Mouse (Mus musculus): ENCODE measurements around the gene Id1.
A peak's percentile ranks its signal among the peaks of the same experiment; 100 is the strongest.

The Id1 gene

DNA sequence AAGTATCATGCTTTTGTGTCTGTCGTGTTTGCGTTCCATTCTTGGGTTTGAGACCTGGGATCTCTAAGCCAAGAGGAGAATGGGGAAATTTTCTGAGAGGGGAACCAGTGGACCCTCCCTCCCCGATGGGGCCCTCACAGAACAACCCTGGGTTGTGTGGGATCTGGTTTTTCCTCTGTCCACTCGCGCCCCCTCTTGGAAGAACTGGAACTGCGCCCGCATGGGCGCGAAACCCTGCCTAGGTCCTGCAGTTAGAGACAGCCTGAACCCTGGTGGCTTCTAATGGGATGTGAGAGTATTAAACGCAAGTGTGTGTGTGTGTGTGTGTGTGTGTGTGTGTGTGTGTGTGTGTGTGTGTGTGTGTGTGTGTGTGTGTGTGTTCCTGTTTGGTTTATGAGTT is 6.4 kb downstream of the Id1 start:
- peak; percentile 87 for DNase-seq (ENCODE audit: extremely low spot score)

DNA sequence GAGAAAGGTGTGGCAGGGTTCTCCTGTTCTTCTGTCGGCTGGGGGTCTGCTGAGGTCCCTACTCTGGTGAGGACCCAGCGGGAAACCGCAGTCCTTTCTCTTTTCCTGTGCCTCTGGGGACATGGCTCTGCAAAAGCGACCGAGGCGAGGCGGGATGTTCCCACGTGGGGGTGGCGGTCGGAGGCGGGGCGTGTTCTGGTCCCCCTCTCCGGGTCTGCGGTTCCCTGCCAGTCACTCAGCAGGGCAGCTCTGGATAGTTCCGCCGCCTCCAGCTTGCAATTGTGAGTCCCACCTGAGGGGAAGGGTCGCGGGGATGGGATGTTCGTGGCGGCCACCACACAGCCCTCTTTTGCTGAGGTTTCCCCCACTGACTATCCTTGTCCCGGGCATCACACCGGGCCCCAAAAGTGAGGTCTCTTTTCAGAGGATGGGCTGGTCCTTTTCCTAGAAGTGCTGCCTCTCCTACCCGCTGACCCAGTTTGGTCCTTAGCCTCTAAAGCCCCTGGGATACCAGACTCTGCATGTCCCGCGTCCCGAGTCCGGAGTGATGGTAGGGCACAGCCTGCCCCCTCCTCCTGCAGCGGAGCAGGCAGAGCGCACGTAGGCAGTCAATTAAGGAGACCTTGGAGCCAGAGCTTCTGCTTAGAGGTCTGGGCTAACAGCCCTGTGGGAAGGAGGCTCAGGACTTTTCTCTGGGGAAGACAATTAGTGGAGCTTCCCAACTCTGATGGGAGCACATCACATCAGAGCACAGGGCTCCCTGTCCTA is 18.1 kb downstream of the Id1 start, which contains the start of gene Cox4i2:
TSS of gene Cox4i2 (plus strand) at position 230 of the 768 bp plus-strand sequence.
- DNase-seq (ENCODE audit: extremely low spot score) = peak; percentile 59

- no peak for DNase-seq (ENCODE audit: extremely low spot score)
Observed at GRCm38 (mm10) chr2:152756474-152757393, 20.7 kb downstream of the Id1 start.

DNA sequence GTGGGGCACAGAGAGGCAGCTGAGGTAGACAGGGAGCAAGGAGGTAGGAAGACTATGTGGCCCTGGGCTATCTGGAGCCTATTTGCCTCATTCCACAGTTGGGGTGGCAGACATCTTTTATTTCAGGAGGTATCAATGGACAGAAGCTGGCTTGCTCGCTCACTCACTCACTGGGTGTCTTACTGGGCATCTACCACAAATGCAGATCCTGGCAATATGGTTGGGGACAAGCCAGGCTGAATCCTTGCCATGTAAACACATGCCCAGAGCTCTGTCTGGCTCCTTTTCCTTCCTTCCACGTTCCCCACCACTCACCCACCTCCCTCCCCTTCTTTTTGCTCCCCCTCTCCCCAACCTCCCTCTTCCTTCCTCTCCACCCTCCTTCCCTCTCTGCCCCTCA is 21.4 kb downstream of the Id1 start:
- no peak for DNase-seq (ENCODE audit: extremely low spot score)

DNA sequence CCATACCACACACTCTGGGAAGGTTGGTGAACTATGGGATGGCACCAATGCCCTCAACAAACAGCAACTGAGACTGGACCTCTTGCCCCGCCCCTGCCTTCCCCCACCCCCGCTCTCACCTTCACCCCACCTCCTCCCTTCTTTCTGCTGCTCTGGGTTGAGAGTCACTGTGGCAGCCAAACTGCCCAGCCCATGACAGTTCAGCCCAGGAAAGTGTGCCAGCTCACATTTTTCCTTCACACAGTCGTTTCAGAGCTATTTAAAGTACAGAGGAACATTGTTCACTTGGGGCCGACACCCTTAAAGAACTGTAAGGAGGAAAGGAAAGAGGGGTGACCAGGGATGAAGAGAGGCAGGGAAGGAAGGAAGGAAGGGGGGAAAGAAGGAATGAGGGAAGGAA is 22.3 kb downstream of the Id1 start:
- no peak for DNase-seq (ENCODE audit: extremely low spot score)

DNA sequence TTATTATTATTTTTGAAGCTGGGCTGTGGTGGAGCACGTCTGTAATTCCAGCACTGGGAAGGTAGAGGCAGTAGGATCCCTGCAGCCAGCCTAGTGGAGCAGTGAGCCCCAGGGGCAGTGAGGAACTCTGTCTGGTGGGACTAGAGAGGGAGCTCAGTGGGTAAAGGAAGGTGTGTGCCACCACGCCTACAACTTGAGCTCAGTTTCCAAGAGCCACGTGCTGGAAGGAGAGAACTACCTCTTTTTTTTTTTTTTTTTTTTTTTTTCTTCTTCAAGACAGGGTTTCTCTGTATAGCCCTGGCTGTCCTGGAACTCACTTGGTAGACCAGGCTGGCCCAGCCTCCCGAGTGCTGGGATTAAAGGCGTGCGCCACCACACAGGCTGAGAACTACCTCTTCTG is 27.3 kb downstream of the Id1 start:
- DNase-seq (ENCODE audit: extremely low spot score) = no peak

DNA sequence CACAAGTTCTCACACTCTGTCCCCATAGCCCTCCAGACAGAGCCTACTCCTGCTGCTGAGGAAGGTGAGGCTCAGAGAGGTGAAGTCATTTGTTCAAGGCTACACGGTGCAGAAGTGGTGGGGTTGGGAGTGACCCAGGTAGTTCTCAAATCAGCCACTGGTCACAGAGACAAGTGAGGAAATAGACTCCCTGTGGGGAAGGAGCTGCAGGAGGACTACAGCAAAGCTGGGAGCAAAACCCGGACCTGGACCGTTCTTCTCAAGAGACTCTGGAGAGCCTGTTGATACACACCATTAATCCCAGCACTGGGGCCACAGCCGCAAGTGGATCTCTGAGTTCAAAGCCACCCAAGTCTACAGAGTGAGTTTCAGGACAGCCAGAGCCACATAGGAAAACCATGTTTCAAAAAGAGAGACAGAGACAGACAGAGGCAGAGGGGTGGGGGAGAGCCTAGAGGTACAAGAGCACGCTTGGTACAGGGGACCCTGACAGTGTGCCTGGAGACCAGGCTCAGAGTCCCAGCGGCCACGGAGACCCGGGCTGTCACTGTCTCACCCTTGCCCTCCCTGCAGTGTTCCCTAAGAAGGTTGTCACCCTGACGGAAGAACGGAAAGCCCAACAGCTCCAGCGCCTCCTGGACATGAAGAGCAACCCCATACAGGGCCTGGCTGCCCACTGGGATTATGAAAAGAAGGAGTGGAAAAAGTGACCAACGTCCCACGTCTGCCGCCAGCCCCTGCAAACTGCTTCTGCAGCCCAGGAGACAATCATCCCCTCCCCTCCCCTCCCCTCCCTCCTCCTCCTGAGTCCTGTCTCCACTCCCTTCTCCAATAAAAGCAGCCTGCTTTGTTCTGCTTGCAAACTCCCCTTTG is 28.4 kb downstream of the Id1 start:
- DNase-seq (ENCODE audit: extremely low spot score) = no peak

GRCm38 (mm10) chr2:152765045-152765674 is 29.1 kb downstream of the Id1 start:
- DNase-seq (ENCODE audit: extremely low spot score) = no peak

DNA sequence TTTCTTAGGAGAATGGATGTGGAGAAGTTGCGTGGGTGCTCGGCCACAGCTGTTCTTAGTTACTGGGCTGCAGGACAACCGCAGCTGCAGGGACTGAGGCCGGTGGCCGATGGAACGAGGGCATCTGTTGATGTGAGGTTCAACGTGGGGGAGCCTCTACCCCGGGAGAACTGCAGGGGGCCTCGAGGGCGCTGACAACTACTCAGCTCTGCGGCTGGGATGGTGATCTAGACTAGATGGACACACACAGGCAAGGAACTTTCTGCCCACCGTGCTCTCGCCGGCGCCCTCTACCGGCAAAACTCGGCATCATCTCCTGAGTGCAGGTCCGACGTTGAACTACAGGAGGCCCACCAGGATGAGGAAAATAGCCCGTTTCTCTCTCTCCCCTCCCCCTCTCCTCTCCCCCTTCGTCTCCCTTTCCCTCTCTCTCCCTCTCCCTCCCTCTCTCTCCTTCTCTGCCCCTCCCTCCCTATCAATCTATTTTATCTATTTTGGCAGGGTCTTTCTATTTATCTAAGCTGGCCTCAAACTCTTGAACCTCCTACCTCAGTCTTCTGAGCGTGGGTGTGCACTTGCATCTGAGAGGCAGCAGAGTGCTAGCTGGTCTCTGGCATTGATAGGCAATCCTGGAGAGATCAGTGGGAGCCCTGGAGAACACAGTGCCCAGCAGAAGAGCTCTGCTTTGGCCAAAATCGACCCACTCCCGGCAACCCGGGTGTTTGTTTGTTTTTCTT is 30.5 kb downstream of the Id1 start:
- DNase-seq (ENCODE audit: extremely low spot score) = peak; percentile 94

DNA sequence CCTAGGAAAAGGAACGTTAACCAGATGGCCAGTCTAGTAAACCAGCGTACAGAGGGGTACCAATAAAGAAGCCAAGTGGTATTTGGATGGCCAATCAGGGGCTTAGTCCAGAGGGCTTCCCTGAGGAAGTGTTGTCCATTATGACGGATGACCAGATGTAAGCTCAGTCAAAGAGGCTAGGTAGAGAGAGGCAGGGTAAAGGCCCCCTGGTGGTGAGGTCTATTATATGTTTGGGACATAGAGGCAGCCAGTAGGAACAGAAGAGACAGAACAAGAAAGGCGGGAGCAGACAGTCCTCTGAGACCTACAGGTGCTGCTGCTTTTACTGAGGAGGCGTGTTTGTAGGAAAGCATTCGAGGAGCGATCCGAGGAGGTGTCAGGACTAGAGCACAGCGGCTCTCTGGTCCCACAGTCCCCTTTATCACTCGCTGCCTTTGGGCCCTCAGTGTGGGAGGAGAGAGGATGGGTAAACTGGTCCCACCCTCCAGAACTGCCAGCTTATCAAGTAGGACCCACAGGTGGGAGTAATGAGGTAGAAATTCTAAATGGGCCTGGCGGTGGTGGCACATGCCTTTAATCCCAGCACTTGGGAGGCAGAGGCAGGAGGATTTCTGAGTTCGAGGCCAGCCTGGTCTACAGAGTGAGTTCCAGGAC is 31.7 kb downstream of the Id1 start:
- DNase-seq (ENCODE audit: extremely low spot score) = peak; percentile 72

- no peak for DNase-seq (ENCODE audit: extremely low spot score)
Observed at GRCm38 (mm10) chr2:152769677-152770076, 33.6 kb downstream of the Id1 start.

GRCm38 (mm10) chr2:152771571-152771970 is 35.5 kb downstream of the Id1 start:
- no peak for DNase-seq (ENCODE audit: extremely low spot score)

DNA sequence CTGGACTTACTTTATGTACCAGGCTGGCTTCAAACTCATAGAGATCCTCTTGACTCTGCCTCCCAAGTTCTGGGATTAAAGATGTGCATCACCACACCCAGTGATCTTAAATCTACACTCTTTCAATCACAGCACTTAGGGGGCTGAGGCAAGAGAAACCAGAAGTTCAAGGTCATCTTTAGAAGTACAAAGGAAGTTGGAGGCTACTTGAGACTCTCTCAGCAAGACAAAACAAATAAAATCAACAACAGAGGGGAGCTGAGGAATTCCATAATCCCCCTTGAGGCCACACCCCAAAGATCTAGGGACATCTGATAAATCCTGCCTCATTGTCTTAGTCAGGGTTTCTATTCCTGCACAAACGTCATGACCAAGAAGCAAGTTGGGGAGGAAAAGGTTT is 36.2 kb downstream of the Id1 start:
- DNase-seq (ENCODE audit: extremely low spot score) = no peak

DNA sequence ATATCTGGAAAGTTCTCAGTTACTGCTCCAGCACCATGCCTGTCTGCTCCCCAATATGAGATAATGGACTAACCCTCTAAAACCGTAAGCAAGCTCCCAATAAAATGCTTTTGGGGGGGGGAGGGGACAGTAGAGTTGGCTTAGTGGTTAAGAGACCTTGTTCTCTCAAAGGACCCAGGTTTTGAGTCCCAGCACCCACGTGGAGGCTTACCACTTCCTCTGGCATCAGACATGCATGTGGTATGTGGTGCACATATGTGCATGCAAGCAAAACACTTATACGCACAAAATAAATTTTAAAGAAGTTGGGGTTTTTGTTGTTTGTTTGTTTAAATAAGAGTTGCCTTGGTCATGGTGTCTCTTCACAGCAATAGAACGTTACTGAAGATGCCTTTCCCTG is 39.3 kb downstream of the Id1 start:
- DNase-seq (ENCODE audit: extremely low spot score) = no peak

DNA sequence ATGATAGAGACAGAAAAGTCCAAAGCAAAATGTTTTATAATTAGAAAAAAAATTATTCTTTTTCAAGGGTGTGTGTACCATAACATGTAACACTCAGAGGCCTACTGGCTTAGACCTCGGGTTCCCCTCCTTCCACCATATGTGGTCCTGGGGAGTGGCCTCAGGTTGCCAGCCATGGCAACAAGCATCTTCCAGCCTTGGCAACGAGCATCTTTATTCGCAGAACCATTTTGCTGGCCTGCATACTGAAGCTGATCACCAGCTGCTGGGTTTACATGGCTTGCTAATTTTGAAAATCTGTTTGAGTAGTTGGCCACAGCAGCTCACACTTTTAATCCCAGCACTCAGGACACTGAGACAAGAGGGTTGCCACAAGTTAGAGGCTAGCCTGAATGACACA is 40.0 kb downstream of the Id1 start:
- DNase-seq (ENCODE audit: extremely low spot score) = no peak

- no peak for DNase-seq (ENCODE audit: extremely low spot score)
Observed at GRCm38 (mm10) chr2:152776435-152776834, 40.4 kb downstream of the Id1 start.

DNA sequence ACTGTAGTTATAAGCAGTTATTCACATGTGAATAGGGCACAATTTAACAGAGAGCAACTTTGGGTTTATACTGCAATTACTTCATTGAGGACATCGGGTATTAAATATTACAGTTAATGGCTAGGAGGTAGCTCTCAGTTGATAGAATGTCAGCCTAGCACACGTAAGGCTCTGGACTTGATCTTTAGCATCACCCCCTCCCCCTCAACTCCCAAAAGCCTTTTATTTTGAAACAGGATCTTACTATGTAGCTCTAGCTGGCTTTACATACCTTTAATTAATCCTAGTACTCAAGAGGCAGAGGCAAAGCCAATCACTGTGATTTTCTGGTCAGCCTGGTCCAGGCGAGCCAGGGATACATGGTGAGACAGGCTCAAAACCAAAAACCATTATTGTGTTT is 41.0 kb downstream of the Id1 start:
- no peak for DNase-seq (ENCODE audit: extremely low spot score)

- no peak for DNase-seq (ENCODE audit: extremely low spot score)
Observed at GRCm38 (mm10) chr2:152780466-152780865, 44.4 kb downstream of the Id1 start.

GRCm38 (mm10) chr2:152781031-152781711 is 45.1 kb downstream of the Id1 start:
- no peak for DNase-seq (ENCODE audit: extremely low spot score)

- DNase-seq (ENCODE audit: extremely low spot score) = no peak
Observed at GRCm38 (mm10) chr2:152782656-152783055, 46.6 kb downstream of the Id1 start.
